Mouse (Mus musculus) heart, adult 2 months (tissue): Measurements from ENCODE around the gene Inip.
"Not testable (repeated sequence)": the region's sequence is repeated elsewhere in the genome, so short reads cannot be mapped to it uniquely, and the experiment has no call there.

Experiments used
- CTCF ChIP-seq: fragments of 200-600 bp; IDR thresholded peaks from 2 replicates; pipeline ENCODE4 v1.8.1; 2022; ENCODE audit warnings: antibody characterized with exemption, mild to moderate bottlenecking, moderate library complexity
- EP300 ChIP-seq: fragments of 200-500 bp; IDR thresholded peaks from 2 replicates; pipeline ENCODE4 v1.6.1; 2011; ENCODE audit warnings: low read depth, low read length, control low read depth; ENCODE audit not compliant: insufficient read depth
- POLR2A ChIP-seq: fragments of 200-500 bp; IDR thresholded peaks from 2 replicates; pipeline ENCODE4 v1.6.1; 2011; ENCODE audit warnings: mild to moderate bottlenecking, low read depth, low read length, control low read depth; ENCODE audit not compliant: insufficient read depth

- TF ChIP-seq CTCF = peak; percentile 51
- not testable (repeated sequence) for TF ChIP-seq POLR2A, EP300
These were observed 7.8 kb downstream of the Inip start for GRCm38 (mm10) chr4:59793626-59794025.
